Comparison of ENCODE assay signal across 8 mouse cellular contexts in genomic region chr12:67221329-67222220, GRCm38 (mm10). TPM values are rescaled to one million over a fixed set of nuclear protein-coding genes. Genes with fewer than 3 reads are reported as not detected.
DNase-seq lines count a peak whose midpoint lies in the region; ATAC-seq and TF ChIP-seq lines count a peak whose summit lies in the region.

No protein-coding gene starts in this region.

- peak overlapping the region; percentile 51 for H3K4me3 ChIP-seq in lung, embryonic 14.5 days (ENCODE audit: low read depth, low read length)
- peak overlapping the region; percentile 43 for H3K4me3 ChIP-seq in liver, embryonic 12.5 days

- WGBS in lung, embryonic 14.5 days, result under 1% methylated on average over 75 of the region's 78 CpGs
- 1% methylated on average over 74 of the region's 78 CpGs for WGBS in liver, embryonic 12.5 days (ENCODE audit: insufficient replicate concordance)

- H3K9me3 ChIP-seq in lung, embryonic 14.5 days (ENCODE audit: low read depth, low read length), result no peaks in the 10 kb centered on the region
- H3K9me3 ChIP-seq in liver, embryonic 12.5 days (replicated peaks), result no peaks in the 10 kb centered on the region

- peak; percentile 68 for ATAC-seq in lung, embryonic 14.5 days (ENCODE audit: insufficient read depth)
- peak; percentile 38 for ATAC-seq in frontal cortex, adult (ENCODE audit: low TSS enrichment)
- peak; percentile 27; the same call in 1 of the 2 replicates for ATAC-seq in liver, embryonic 12.5 days
- ATAC-seq in erythroblast, adult 5-6 weeks (replicated peaks; ENCODE audit: low FRiP score, poor library complexity, severe bottlenecking), result no peak

- no peak for TF ChIP-seq CTCF in lung, embryonic 14.5 days (IDR thresholded peaks at IDR 0.05; ENCODE audit: low read depth)

- H3K4me2 ChIP-seq in lung, embryonic 14.5 days, result peak overlapping the region; percentile 98
- peak overlapping the region; percentile 67 for H3K4me2 ChIP-seq in liver, embryonic 12.5 days

- H3K27me3 ChIP-seq in lung, embryonic 14.5 days (ENCODE audit: insufficient read depth, low read length), result peaks cover 46% of the 10 kb centered on the region
- peaks cover 56% of the 10 kb centered on the region for H3K27me3 ChIP-seq in liver, embryonic 12.5 days (replicated peaks)

- no peak overlapping the region for H3K27ac ChIP-seq in lung, embryonic 14.5 days (ENCODE audit: low read depth)
- no peak overlapping the region for H3K27ac ChIP-seq in liver, embryonic 12.5 days

- H3K9ac ChIP-seq in lung, embryonic 14.5 days, result peak overlapping the region; percentile 19; the same call in 1 of the 2 replicates
- no peak overlapping the region for H3K9ac ChIP-seq in liver, embryonic 12.5 days

- no peaks in the 10 kb centered on the region for H3K36me3 ChIP-seq in lung, embryonic 14.5 days (ENCODE audit: insufficient read depth)
- no peaks in the 10 kb centered on the region for H3K36me3 ChIP-seq in liver, embryonic 12.5 days

- H3K4me1 ChIP-seq in lung, embryonic 14.5 days (ENCODE audit: insufficient read depth), result no peaks in the 10 kb centered on the region
- H3K4me1 ChIP-seq in liver, embryonic 12.5 days, result no peaks in the 10 kb centered on the region

- peak; percentile 46 for DNase-seq in lung, embryonic 14.5 days
- DNase-seq in lung, postnatal 25 days (ENCODE audit: low spot score), result no peak
- peak; percentile 28 for DNase-seq in cerebellum, adult 9-10 months
- DNase-seq in kidney, postnatal 10 days, result peak; percentile 27
- DNase-seq in right cerebral cortex, postnatal 10 days (ENCODE audit: low spot score in 2 of 2), result peak; percentile 82 to 83

RNA-seq across cellular contexts. Expression of gene Mdga2, which starts 0.8 kb away (rescaled TPM):
- polyA plus RNA-seq in lung, embryonic 14.5 days (2014; fragmentation: Nextera tagmentation; extraction: Ambion mirVana), result 0.31 and 0.41 TPM in 2 replicates
- 0.06 and 0.14 TPM in 2 replicates for polyA plus RNA-seq in liver, embryonic 12.5 days (2016; fragmentation: Nextera tagmentation; extraction: Ambion mirVana)
- not detected in 2 replicates for total RNA-seq in erythroblast, adult 5-6 weeks (2015; ENCODE audit: low replicate concordance)
- 0.56 TPM in 1 of 2 replicates, not detected in the other for total RNA-seq in erythroblast, adult 5-6 weeks (2017; ENCODE audit: low replicate concordance)
